Mouse (Mus musculus) neural tube, embryonic 11.5 days (tissue): ENCODE measurements around the gene Il21r. TPM values are rescaled to one million over a fixed set of nuclear protein-coding genes. Genes with fewer than 3 reads are reported as not detected.

Experiments used
- ATAC-seq: fragments of 200-750 bp; cut with Nextera tagmentation; 2 replicates; pipeline ENCODE4 v1.8.0; 2017; ENCODE audit warnings: moderate number of reproducible peaks, mild to moderate bottlenecking, moderate TSS enrichment, moderate library complexity; ENCODE audit not compliant: insufficient read depth, low FRiP score, low TSS enrichment
- DNase-seq: peaks from one replicate; pipeline ENCODE4 v3.0.0-alpha.2; 2015; ENCODE audit warnings: low spot score
- H3K27ac ChIP-seq: fragments of 300-500 bp; sonication (generic); 2 replicates; pipeline ENCODE4 v1.5.1; 2014; ENCODE audit warnings: low read depth, mild to moderate bottlenecking, low read length
- H3K27me3 ChIP-seq: fragments of 300-500 bp; sonication (generic); 2 replicates; pipeline ENCODE4 v1.6.1; 2014; ENCODE audit warnings: mild to moderate bottlenecking, low read length, mixed read lengths; ENCODE audit not compliant: control insufficient read depth, insufficient read depth
- H3K36me3 ChIP-seq: fragments of 300-500 bp; sonication (generic); 2 replicates; pipeline ENCODE4 v1.6.1; 2014; ENCODE audit warnings: mild to moderate bottlenecking, low read length, moderate library complexity, mixed read lengths; ENCODE audit not compliant: control insufficient read depth, insufficient read depth
- H3K4me1 ChIP-seq: fragments of 300-500 bp; sonication (generic); 2 replicates; pipeline ENCODE4 v1.6.1; 2014; ENCODE audit warnings: low read length, mixed read lengths; ENCODE audit not compliant: control insufficient read depth, insufficient read depth
- H3K4me2 ChIP-seq: fragments of 300-500 bp; sonication (generic); 2 replicates; pipeline ENCODE4 v1.6.1; 2014; ENCODE audit warnings: low read depth, mild to moderate bottlenecking, moderate library complexity
- H3K4me3 ChIP-seq: fragments of 300-500 bp; sonication (generic); 2 replicates; pipeline ENCODE4 v1.5.1; 2014; ENCODE audit warnings: low read depth, low read length
- H3K9ac ChIP-seq: fragments of 300-500 bp; sonication (generic); 2 replicates; pipeline ENCODE4 v1.6.1; 2014; ENCODE audit warnings: mild to moderate bottlenecking, low read length
- H3K9me3 ChIP-seq: fragments of 300-500 bp; sonication (generic); 2 replicates; pipeline ENCODE4 v1.6.1; 2016; ENCODE audit warnings: low read length; ENCODE audit not compliant: control insufficient read depth
- WGBS: fragments of 180-500 bp; shearing (Covaris S2); extraction: QIAGEN DNeasy Blood & Tissue Kit; methylation state at CpG from one replicate; pipeline ENCODE4 v1.1.7; 2014; 5-methylcytosine and 5-hydroxymethylcytosine counted together
- polyA plus RNA-seq: library from polyadenylated mRNA; unstranded; fragments of >200 nt; fragmentation: Nextera tagmentation; extraction: Ambion mirVana; gene quantifications from 2 replicates; pipeline ENCODE4 v1.2.1, GENCODE M21; 2014

Gene Il21r
- polyA plus RNA-seq, 1 experiment from 2014 or later: 0.25 TPM

GRCm38 (mm10) chr7:125638376-125638775 lies 35.1 kb downstream of the Il21r start:
- WGBS: 78% methylated on average over 6 of the region's 6 CpGs
- Histone ChIP-seq H3K9me3 (no peaks in the 10 kb centered on the region), H3K9ac (no peak overlapping the region), H3K4me1 (no peaks in the 10 kb centered on the region), H3K27ac (no peak overlapping the region), H3K27me3 (no peaks in the 10 kb centered on the region), H3K36me3 (peaks cover 24% of the 10 kb centered on the region), H3K4me2 (no peak overlapping the region), H3K4me3 (no peak overlapping the region)
- no peak for ATAC-seq
- DNase-seq: no peak

- ATAC-seq: peak; percentile 68
- no peak overlapping the region for H3K4me3 ChIP-seq
- peak; percentile 67 for DNase-seq
- H3K9ac ChIP-seq: peak overlapping the region; percentile 39
- WGBS: 39% methylated on average over 9 of the region's 9 CpGs
- peak overlapping the region; percentile 49 for H3K27ac ChIP-seq
- no peak overlapping the region for H3K4me2 ChIP-seq
- H3K4me1 ChIP-seq: no peaks in the 10 kb centered on the region
- no peaks in the 10 kb centered on the region for H3K9me3 ChIP-seq
- H3K27me3 ChIP-seq: no peaks in the 10 kb centered on the region
- peaks cover 28% of the 10 kb centered on the region for H3K36me3 ChIP-seq
Measured at GRCm38 (mm10) chr7:125638870-125639386, 35.7 kb downstream of the Il21r start.

GRCm38 (mm10) chr7:125643880-125644279 lies 40.7 kb downstream of the Il21r start:
- DNase-seq (no peak), ATAC-seq (no peak)
- 94% methylated on average over 6 of the region's 6 CpGs for WGBS
- no peaks in the 10 kb centered on the region for H3K27me3 ChIP-seq
- H3K4me2 ChIP-seq: no peak overlapping the region
- no peak overlapping the region for H3K27ac ChIP-seq
- no peaks in the 10 kb centered on the region for H3K4me1 ChIP-seq
- H3K9ac ChIP-seq: no peak overlapping the region
- peaks cover 57% of the 10 kb centered on the region for H3K36me3 ChIP-seq
- H3K9me3 ChIP-seq: no peaks in the 10 kb centered on the region
- no peak overlapping the region for H3K4me3 ChIP-seq

- ATAC-seq (no peak), DNase-seq (no peak)
- Histone ChIP-seq H3K27me3 (no peaks in the 10 kb centered on the region), H3K9ac (no peak overlapping the region), H3K9me3 (no peaks in the 10 kb centered on the region), H3K4me1 (no peaks in the 10 kb centered on the region), H3K27ac (no peak overlapping the region), H3K36me3 (peaks cover 60% of the 10 kb centered on the region), H3K4me2 (no peak overlapping the region), H3K4me3 (no peak overlapping the region)
- 88% methylated on average over 7 of the region's 7 CpGs for WGBS
Measured at GRCm38 (mm10) chr7:125645413-125645812, 42.2 kb downstream of the Il21r start.

- no peak for DNase-seq
- Histone ChIP-seq H3K4me3 (no peak overlapping the region), H3K4me1 (no peaks in the 10 kb centered on the region), H3K27me3 (no peaks in the 10 kb centered on the region), H3K9ac (no peak overlapping the region), H3K9me3 (no peaks in the 10 kb centered on the region), H3K36me3 (peaks cover 44% of the 10 kb centered on the region), H3K4me2 (no peak overlapping the region), H3K27ac (no peak overlapping the region)
- 96% methylated on average over 1 of the region's 1 CpGs for WGBS
- no peak for ATAC-seq
Measured at GRCm38 (mm10) chr7:125649013-125649412, 45.8 kb downstream of the Il21r start.

- no peak for DNase-seq
- Histone ChIP-seq H3K4me3 (no peak overlapping the region), H3K9ac (no peak overlapping the region), H3K9me3 (no peaks in the 10 kb centered on the region), H3K27me3 (no peaks in the 10 kb centered on the region), H3K4me2 (no peak overlapping the region), H3K27ac (no peak overlapping the region), H3K4me1 (no peaks in the 10 kb centered on the region), H3K36me3 (peaks cover 36% of the 10 kb centered on the region)
- no peak for ATAC-seq
- 93% methylated on average over 6 of the region's 6 CpGs for WGBS
Measured at GRCm38 (mm10) chr7:125657511-125657910, 54.3 kb downstream of the Il21r start.

GRCm38 (mm10) chr7:125663654-125664053 lies 60.4 kb downstream of the Il21r start:
- peaks cover 23% of the 10 kb centered on the region for H3K36me3 ChIP-seq
- no peak overlapping the region for H3K4me2 ChIP-seq
- no peak for ATAC-seq
- H3K4me1 ChIP-seq: no peaks in the 10 kb centered on the region
- no peaks in the 10 kb centered on the region for H3K27me3 ChIP-seq
- H3K9ac ChIP-seq: no peak overlapping the region
- H3K4me3 ChIP-seq: no peak overlapping the region
- no peak overlapping the region for H3K27ac ChIP-seq
- no peaks in the 10 kb centered on the region for H3K9me3 ChIP-seq
- 88% methylated on average over 3 of the region's 3 CpGs for WGBS
- no peak for DNase-seq

GRCm38 (mm10) chr7:125670865-125671264 lies 67.6 kb downstream of the Il21r start:
- Histone ChIP-seq H3K27me3 (no peaks in the 10 kb centered on the region), H3K4me1 (no peaks in the 10 kb centered on the region), H3K27ac (no peak overlapping the region), H3K4me3 (no peak overlapping the region), H3K9me3 (no peaks in the 10 kb centered on the region), H3K9ac (no peak overlapping the region), H3K36me3 (peaks cover 48% of the 10 kb centered on the region), H3K4me2 (no peak overlapping the region)
- WGBS: 94% methylated on average over 6 of the region's 6 CpGs
- no peak for ATAC-seq
- no peak for DNase-seq

- no peak overlapping the region for H3K27ac ChIP-seq
- no peak for ATAC-seq
- no peaks in the 10 kb centered on the region for H3K27me3 ChIP-seq
- no peak overlapping the region for H3K9ac ChIP-seq
- no peaks in the 10 kb centered on the region for H3K4me1 ChIP-seq
- no peak for DNase-seq
- H3K4me2 ChIP-seq: no peak overlapping the region
- H3K36me3 ChIP-seq: peaks cover 51% of the 10 kb centered on the region
- 91% methylated on average over 8 of the region's 8 CpGs for WGBS
- H3K9me3 ChIP-seq: no peaks in the 10 kb centered on the region
- H3K4me3 ChIP-seq: no peak overlapping the region
Measured at GRCm38 (mm10) chr7:125671396-125671795, 68.2 kb downstream of the Il21r start.
